15 mouse cellular contexts compared by ENCODE assay signal in genomic region chr2:157427164-157427563, GRCm38 (mm10). TPM values are rescaled to one million over a fixed set of nuclear protein-coding genes. Genes with fewer than 3 reads are reported as not detected.
DNase-seq lines count a peak whose midpoint lies in the region; ATAC-seq and TF ChIP-seq lines count a peak whose summit lies in the region.
"Had no signal": no experiment of that assay in that cellular context is flagged by ENCODE, and none has a peak within 500 bp of the region (broad histone marks: within the 10 kb centered on the region; RNA-seq: fewer than 3 reads in every experiment).

No protein-coding gene starts in this region.

- H3K27me3 ChIP-seq in forebrain, embryonic 10.5 days (ENCODE audit: poor library complexity, severe bottlenecking), result peaks cover 4% of the 10 kb centered on the region
- no peaks in the 10 kb centered on the region for H3K27me3 ChIP-seq in forebrain, embryonic 16.5 days (replicated peaks; ENCODE audit: control insufficient read depth, insufficient read depth, low read length)
- no peaks in the 10 kb centered on the region for H3K27me3 ChIP-seq in embryonic facial prominence, embryonic 12.5 days
- no peaks in the 10 kb centered on the region for H3K27me3 ChIP-seq in hindbrain, postnatal 0 days (ENCODE audit: insufficient read depth, low read length)

- TF ChIP-seq CTCF in layer of hippocampus, adult 2 months (conservative IDR thresholded peaks at IDR 0.05), result no peak
- TF ChIP-seq CTCF in hindbrain, postnatal 0 days (IDR thresholded peaks at IDR 0.05; ENCODE audit: low read depth), result no peak

- ATAC-seq in forebrain, embryonic 16.5 days, result no peak
- no peak for ATAC-seq in embryonic facial prominence, embryonic 12.5 days (ENCODE audit: insufficient number of reproducible peaks, insufficient read depth, low FRiP score, low TSS enrichment)
- ATAC-seq in hindbrain, postnatal 0 days, result no peak

- peak overlapping the region; percentile 27 for H3K27ac ChIP-seq in forebrain, embryonic 10.5 days
- H3K27ac ChIP-seq in forebrain, embryonic 16.5 days (ENCODE audit: low read length), result no peak overlapping the region
- H3K27ac ChIP-seq in layer of hippocampus, adult 2 months, result peak overlapping the region; percentile 98
- 0 out of 2 replicates have a peak overlapping the region, but pooled peaks have one; percentile 30 for H3K27ac ChIP-seq in embryonic facial prominence, embryonic 12.5 days
- H3K27ac ChIP-seq in hindbrain, postnatal 0 days, result peak overlapping the region; percentile 51
- H3K27ac ChIP-seq: macrophage had no signal

- no peak overlapping the region for H3K4me3 ChIP-seq in forebrain, embryonic 10.5 days
- no peak overlapping the region for H3K4me3 ChIP-seq in forebrain, embryonic 16.5 days (replicated peaks; ENCODE audit: low read length)
- peak overlapping the region; percentile 80 for H3K4me3 ChIP-seq in layer of hippocampus, adult 2 months
- H3K4me3 ChIP-seq in embryonic facial prominence, embryonic 12.5 days, result no peak overlapping the region
- H3K4me3 ChIP-seq in hindbrain, postnatal 0 days (ENCODE audit: low read length), result no peak overlapping the region

- H3K36me3 ChIP-seq in forebrain, embryonic 10.5 days (replicated peaks), result peaks cover 58% of the 10 kb centered on the region
- H3K36me3 ChIP-seq in forebrain, embryonic 16.5 days (ENCODE audit: control insufficient read depth, insufficient read depth), result no peaks in the 10 kb centered on the region
- H3K36me3 ChIP-seq in embryonic facial prominence, embryonic 12.5 days, result peaks cover 36% of the 10 kb centered on the region
- no peaks in the 10 kb centered on the region; the same call in 1 of the 2 replicates for H3K36me3 ChIP-seq in hindbrain, postnatal 0 days (ENCODE audit: insufficient read depth, low read length)

- H3K9me3 ChIP-seq in forebrain, embryonic 10.5 days, result no peaks in the 10 kb centered on the region
- no peaks in the 10 kb centered on the region for H3K9me3 ChIP-seq in forebrain, embryonic 16.5 days (ENCODE audit: control insufficient read depth, low read length)
- no peaks in the 10 kb centered on the region for H3K9me3 ChIP-seq in embryonic facial prominence, embryonic 12.5 days
- H3K9me3 ChIP-seq in hindbrain, postnatal 0 days (ENCODE audit: low read length), result no peaks in the 10 kb centered on the region

- H3K4me1 ChIP-seq in forebrain, embryonic 10.5 days, result peaks cover 98% of the 10 kb centered on the region
- H3K4me1 ChIP-seq in forebrain, embryonic 16.5 days (replicated peaks; ENCODE audit: control insufficient read depth, insufficient read depth, low read length), result peaks cover 56% of the 10 kb centered on the region
- H3K4me1 ChIP-seq in embryonic facial prominence, embryonic 12.5 days, result peaks cover 71% of the 10 kb centered on the region
- peaks cover 45% of the 10 kb centered on the region for H3K4me1 ChIP-seq in hindbrain, postnatal 0 days (ENCODE audit: insufficient read depth, low read length)

- no peak overlapping the region for H3K4me2 ChIP-seq in forebrain, embryonic 16.5 days (ENCODE audit: low read length)
- H3K4me2 ChIP-seq in embryonic facial prominence, embryonic 12.5 days (replicated peaks), result no peak overlapping the region
- 0 out of 2 replicates have a peak overlapping the region, but pooled peaks have one; percentile 23 for H3K4me2 ChIP-seq in hindbrain, postnatal 0 days (ENCODE audit: low read depth, low read length)

- 87% methylated on average over 5 of the region's 5 CpGs for WGBS in forebrain, embryonic 10.5 days
- 59% methylated on average over 5 of the region's 5 CpGs for WGBS in forebrain, embryonic 16.5 days
- 91% methylated on average over 5 of the region's 5 CpGs for WGBS in embryonic facial prominence, embryonic 12.5 days
- 58% methylated on average over 5 of the region's 5 CpGs for WGBS in hindbrain, postnatal 0 days

- DNase-seq in forebrain, embryonic 10.5 days (ENCODE audit: extremely low spot score, low spot score), result no peak
- no peak for DNase-seq in layer of hippocampus, adult 2 months (ENCODE audit: low spot score in 2 of 2)
- DNase-seq in layer of hippocampus, postnatal 36 days, result no peak
- DNase-seq in hindbrain, postnatal 0 days (ENCODE audit: low spot score), result no peak
- DNase-seq in urinary bladder, postnatal 4 days (ENCODE audit: low spot score in 2 of 2), result no peak
- DNase-seq in retina, postnatal 1 day, result no peak
- DNase-seq: gastrocnemius, postnatal 36 days; kidney, adult 9 months; liver; lung, adult 18-20 months; right cerebral cortex, postnatal 25 days; thymus, adult 18-20 months had no signal

- no peak overlapping the region for H3K9ac ChIP-seq in forebrain, embryonic 16.5 days (replicated peaks; ENCODE audit: low read depth, low read length)
- no peak overlapping the region for H3K9ac ChIP-seq in embryonic facial prominence, embryonic 12.5 days
- H3K9ac ChIP-seq in hindbrain, postnatal 0 days (replicated peaks; ENCODE audit: low read length), result 0 out of 2 replicates have a peak overlapping the region, but pooled peaks have one; percentile 13

RNA-seq across cellular contexts. Expression of gene Src, which starts 8.9 kb away (rescaled TPM):
- 19.2 and 19.6 TPM in 2 replicates for polyA plus RNA-seq in forebrain, embryonic 10.5 days (2016; fragmentation: Nextera tagmentation; extraction: Ambion mirVana)
- polyA plus RNA-seq in forebrain, embryonic 16.5 days (2015; fragmentation: Nextera tagmentation; extraction: Ambion mirVana), result 32.2 and 36.6 TPM in 2 replicates
- 100 to 1,000 TPM; 150 to 156 TPM for total RNA-seq in layer of hippocampus, adult 2 months (2021)
- 100 to 1,000 TPM; 154 to 160 TPM for total RNA-seq in layer of hippocampus, postnatal 36 days (2021)
- polyA plus RNA-seq in embryonic facial prominence, embryonic 12.5 days (2016; fragmentation: Nextera tagmentation; extraction: Ambion mirVana), result 30.8 and 37.3 TPM in 2 replicates
- total RNA-seq in hindbrain, postnatal 0 days (2014; rRNA removed), result 133 and 134 TPM in 2 replicates
- polyA plus RNA-seq in hindbrain, postnatal 0 days (2015; fragmentation: Nextera tagmentation; extraction: Ambion mirVana), result 23.2 and 25.4 TPM in 2 replicates

RNA-seq across cellular contexts. Expression of gene Manbal, which starts 59.8 kb away (rescaled TPM):
- 64.4 and 68.1 TPM in 2 replicates for polyA plus RNA-seq in forebrain, embryonic 10.5 days (2016; fragmentation: Nextera tagmentation; extraction: Ambion mirVana)
- 97.5 and 105 TPM in 2 replicates for polyA plus RNA-seq in forebrain, embryonic 16.5 days (2015; fragmentation: Nextera tagmentation; extraction: Ambion mirVana)
- total RNA-seq in layer of hippocampus, adult 2 months (2021), result 10 to 100 TPM; 52.0 to 55.7 TPM
- 10 to 100 TPM; 53.6 to 60.9 TPM for total RNA-seq in layer of hippocampus, postnatal 36 days (2021)
- polyA plus RNA-seq in embryonic facial prominence, embryonic 12.5 days (2016; fragmentation: Nextera tagmentation; extraction: Ambion mirVana), result 78.5 and 82.8 TPM in 2 replicates
- 69.6 and 74.4 TPM in 2 replicates for total RNA-seq in hindbrain, postnatal 0 days (2014; rRNA removed)
- 133 and 135 TPM in 2 replicates for polyA plus RNA-seq in hindbrain, postnatal 0 days (2015; fragmentation: Nextera tagmentation; extraction: Ambion mirVana)
